13 mouse cellular contexts compared by ENCODE assay signal in the genomic region with DNA sequence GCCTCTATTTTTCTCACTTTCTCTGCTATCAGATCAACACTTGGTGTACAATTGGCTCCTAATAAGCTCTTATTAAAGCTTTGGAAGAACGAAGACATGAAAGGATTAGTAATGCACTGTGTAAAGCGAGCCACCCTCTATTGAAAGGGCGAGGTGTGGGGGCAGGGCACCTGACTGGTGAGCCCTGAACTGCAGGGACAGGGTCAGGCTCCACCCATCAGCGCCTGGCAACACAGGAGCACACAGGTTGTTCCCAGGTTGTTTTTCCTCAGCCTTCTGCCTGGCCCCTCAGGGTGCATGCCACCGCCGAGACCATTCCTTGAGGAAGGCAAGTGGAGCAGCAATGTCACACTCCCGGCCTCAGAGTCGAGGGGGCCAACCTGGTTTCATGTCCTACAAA.
DNase-seq lines count a peak whose midpoint lies in the region; ATAC-seq and TF ChIP-seq lines count a peak whose summit lies in the region.
"Had no signal": no experiment of that assay in that cellular context is flagged by ENCODE, and none has a peak within 500 bp of the region (broad histone marks: within the 10 kb centered on the region; RNA-seq: fewer than 3 reads in every experiment).

No protein-coding gene starts in this region.

- H3K27me3 ChIP-seq in embryonic facial prominence, embryonic 10.5 days (replicated peaks; ENCODE audit: low read depth, poor library complexity, severe bottlenecking): peaks cover 30% of the 10 kb centered on the region
- H3K27me3 ChIP-seq in intestine, embryonic 15.5 days (replicated peaks): no peaks in the 10 kb centered on the region
- H3K27me3 ChIP-seq in cerebellum, adult 2 months (ENCODE audit: control insufficient read depth, insufficient read depth, low read length): no peaks in the 10 kb centered on the region
- H3K27me3 ChIP-seq: heart, embryonic 12.5 days had no signal

- DNase-seq in lung, postnatal 14 days: peak; percentile 6
- no peak for DNase-seq in lung, postnatal 10 days
- DNase-seq in embryonic facial prominence, embryonic 10.5 days (ENCODE audit: low spot score): peak; percentile 23
- DNase-seq in kidney, postnatal 25 days: peak; percentile 41 to 73
- DNase-seq in spleen, postnatal 36 days (ENCODE audit: low spot score in 2 of 2): no peak
- no peak for DNase-seq in thymus, adult 18-20 months
- no peak for DNase-seq in cerebellum, adult 2 months
- DNase-seq: adrenal gland, adult 8-10 months had no signal

- H3K4me1 ChIP-seq in embryonic facial prominence, embryonic 10.5 days: peaks cover 37% of the 10 kb centered on the region
- peaks cover 6% of the 10 kb centered on the region; the same call in 1 of the 2 replicates for H3K4me1 ChIP-seq in intestine, embryonic 15.5 days (replicated peaks)
- H3K4me1 ChIP-seq in cerebellum, adult 2 months (ENCODE audit: control insufficient read depth, insufficient read depth, low read length): no peaks in the 10 kb centered on the region

- H3K9ac ChIP-seq in intestine, embryonic 15.5 days: no peak overlapping the region
- H3K9ac ChIP-seq: heart, embryonic 12.5 days; hindbrain, embryonic 12.5 days; limb, embryonic 12.5 days had no signal

- H3K9me3 ChIP-seq in embryonic facial prominence, embryonic 10.5 days: 0 out of 2 replicates have a peak, but pooled peaks cover 2% of the 10 kb centered on the region
- H3K9me3 ChIP-seq in intestine, embryonic 15.5 days: no peaks in the 10 kb centered on the region
- H3K9me3 ChIP-seq: forebrain, embryonic 10.5 days; hindbrain, embryonic 12.5 days; limb, embryonic 12.5 days had no signal

- H3K4me3 ChIP-seq in embryonic facial prominence, embryonic 10.5 days: no peak overlapping the region
- no peak overlapping the region for H3K4me3 ChIP-seq in intestine, embryonic 15.5 days (replicated peaks)
- no peak overlapping the region for H3K4me3 ChIP-seq in cerebellum, adult 2 months (replicated peaks; ENCODE audit: insufficient read depth, low read depth, low read length)
- H3K4me3 ChIP-seq: forebrain, embryonic 10.5 days; heart, embryonic 12.5 days; hindbrain, embryonic 12.5 days; limb, embryonic 12.5 days had no signal

- no peaks in the 10 kb centered on the region for H3K36me3 ChIP-seq in embryonic facial prominence, embryonic 10.5 days (replicated peaks)
- no peaks in the 10 kb centered on the region for H3K36me3 ChIP-seq in intestine, embryonic 15.5 days
- H3K36me3 ChIP-seq: forebrain, embryonic 10.5 days; heart, embryonic 12.5 days; hindbrain, embryonic 12.5 days; limb, embryonic 12.5 days had no signal

- no peak overlapping the region for H3K27ac ChIP-seq in embryonic facial prominence, embryonic 10.5 days (replicated peaks)
- H3K27ac ChIP-seq in intestine, embryonic 15.5 days: no peak overlapping the region
- H3K27ac ChIP-seq in cerebellum, adult 2 months (ENCODE audit: insufficient read depth, low read length): no peak overlapping the region
- H3K27ac ChIP-seq: forebrain, embryonic 10.5 days; hindbrain, embryonic 12.5 days; limb, embryonic 12.5 days had no signal

- H3K4me2 ChIP-seq in intestine, embryonic 15.5 days (replicated peaks): no peak overlapping the region
- H3K4me2 ChIP-seq: heart, embryonic 12.5 days; hindbrain, embryonic 12.5 days; limb, embryonic 12.5 days had no signal

- peak; percentile 86 for ATAC-seq in intestine, embryonic 15.5 days

- no peak for TF ChIP-seq POLR2A in cerebellum, adult 2 months (IDR thresholded peaks at IDR 0.05; ENCODE audit: borderline replicate concordance, insufficient read depth, low read length)

- no peak for TF ChIP-seq CTCF in cerebellum, adult 2 months (IDR thresholded peaks at IDR 0.05; ENCODE audit: borderline replicate concordance, insufficient read depth, low read depth, low read length)

- 5% methylated on average over 8 of the region's 8 CpGs for WGBS in embryonic facial prominence, embryonic 10.5 days
- WGBS in intestine, embryonic 15.5 days: 18% methylated on average over 8 of the region's 8 CpGs
- 43% methylated on average over 8 of the region's 8 CpGs for WGBS in cerebellum, adult 2 months

Comparison
In these comparisons a context has a peak if more than half of its experiments do, and no peak if none do; other contexts are left out.
1. DNase-seq: peak in lung, postnatal 14 days (single experiment), embryonic facial prominence, embryonic 10.5 days (single experiment) and kidney, postnatal 25 days (2 of 2); none in lung, postnatal 10 days (single experiment), spleen, postnatal 36 days (0 of 2), thymus, adult 18-20 months (0 of 2) and cerebellum, adult 2 months (0 of 2).